Mouse (Mus musculus) lung, postnatal 0 days (tissue): ENCODE results near the gene Ran. TPM values are rescaled to one million over a fixed set of nuclear protein-coding genes. Genes with fewer than 3 reads are reported as not detected.

ENCODE experiments used
- ATAC-seq: fragments of 200-750 bp; cut with Nextera tagmentation; 2 replicates; pipeline ENCODE4 v1.8.0; 2017; ENCODE audit warnings: moderate library complexity
- DNase-seq: peaks from one replicate; pipeline ENCODE4 v3.0.0-alpha.2; 2016; ENCODE audit warnings: low spot score
- H3K27ac ChIP-seq: fragments of 300-500 bp; sonication (generic); 2 replicates; pipeline ENCODE4 v1.5.1; 2014; ENCODE audit warnings: antibody characterized with exemption, mild to moderate bottlenecking, low read length, mixed read lengths
- H3K27me3 ChIP-seq: fragments of 300-500 bp; sonication (generic); replicated peaks from 2 replicates; pipeline ENCODE4 v1.6.1; 2014; ENCODE audit warnings: low read length, mixed read lengths; ENCODE audit not compliant: insufficient read depth
- H3K36me3 ChIP-seq: fragments of 300-500 bp; sonication (generic); 2 replicates; pipeline ENCODE4 v1.6.1; 2014; ENCODE audit warnings: low read length, mixed read lengths; ENCODE audit not compliant: insufficient read depth
- H3K4me1 ChIP-seq: fragments of 300-500 bp; sonication (generic); 2 replicates; pipeline ENCODE4 v1.6.1; 2014; ENCODE audit warnings: antibody characterized with exemption, low read depth, low read length, mixed read lengths; ENCODE audit not compliant: insufficient read depth
- H3K4me2 ChIP-seq: fragments of 300-500 bp; sonication (generic); replicated peaks from 2 replicates; pipeline ENCODE4 v1.6.1; 2014; ENCODE audit warnings: low read depth, mild to moderate bottlenecking, low read length, moderate library complexity, mixed read lengths
- H3K4me3 ChIP-seq: fragments of 300-500 bp; sonication (generic); 2 replicates; pipeline ENCODE4 v1.5.1; 2014; ENCODE audit warnings: low read depth, low read length
- H3K9ac ChIP-seq: fragments of 300-500 bp; sonication (generic); replicated peaks from 2 replicates; pipeline ENCODE4 v1.6.1; 2014; ENCODE audit warnings: low read depth, mild to moderate bottlenecking
- H3K9me3 ChIP-seq: fragments of 300-500 bp; sonication (generic); 2 replicates; pipeline ENCODE4 v1.6.1; 2016; ENCODE audit warnings: low read length, mixed read lengths
- CTCF ChIP-seq: IDR thresholded peaks from 2 replicates; pipeline ENCODE4 v1.5.1; 2016; ENCODE audit warnings: antibody characterized with exemption, mild to moderate bottlenecking
- EP300 ChIP-seq: IDR thresholded peaks from 2 replicates; pipeline ENCODE4 v1.6.1; 2016; ENCODE audit warnings: antibody characterized with exemption, mild to moderate bottlenecking, control low read depth
- WGBS: fragments of 180-500 bp; shearing (Covaris S2); extraction: QIAGEN DNeasy Blood & Tissue Kit; methylation state at CpG from one replicate; pipeline ENCODE4 v1.1.7; 2014; 5-methylcytosine and 5-hydroxymethylcytosine counted together
- polyA plus RNA-seq: library from polyadenylated mRNA; unstranded; fragments of >200 nt; fragmentation: Nextera tagmentation; extraction: Ambion mirVana; gene quantifications from 2 replicates; pipeline ENCODE4 v1.2.1, GENCODE M21; 2015

The Ran gene
- polyA plus RNA-seq, 1 experiment from 2014 or later: 126 TPM

DNA sequence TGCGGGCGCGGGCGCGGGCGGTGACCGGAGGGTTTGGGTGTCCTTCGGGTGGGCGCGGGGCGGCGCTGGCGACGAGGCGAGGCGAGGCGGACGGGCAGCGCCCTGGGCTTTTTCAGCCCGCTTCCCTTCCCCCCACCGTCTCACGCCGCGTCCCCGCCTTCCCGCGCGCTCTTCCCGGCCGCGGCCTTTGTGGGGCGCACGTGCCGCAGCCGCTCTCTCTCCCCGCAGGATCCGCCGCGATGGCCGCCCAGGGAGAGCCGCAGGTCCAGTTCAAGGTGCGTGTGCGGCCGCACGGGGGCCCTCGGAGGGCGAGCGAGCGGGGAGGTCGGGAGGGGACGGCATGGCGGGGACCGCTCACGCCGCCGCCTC is 415 bp downstream of the Ran start:
- H3K4me2 ChIP-seq: peak overlapping the region; percentile 77
- H3K27ac ChIP-seq: peak overlapping the region; percentile 91
- H3K4me3 ChIP-seq: peak overlapping the region; percentile 74
- peak; percentile 55 for TF ChIP-seq CTCF
- TF ChIP-seq EP300: no peak
- no peaks in the 10 kb centered on the region for H3K27me3 ChIP-seq
- ATAC-seq (peak; percentile 83), DNase-seq (peak; percentile 88)
- WGBS: 6% methylated on average over 29 of the region's 56 CpGs
- no peaks in the 10 kb centered on the region for H3K36me3 ChIP-seq
- peak overlapping the region; percentile 51 for H3K9ac ChIP-seq
- no peaks in the 10 kb centered on the region for H3K9me3 ChIP-seq
- peaks cover 3% of the 10 kb centered on the region; the same call in 1 of the 2 replicates for H3K4me1 ChIP-seq

DNA sequence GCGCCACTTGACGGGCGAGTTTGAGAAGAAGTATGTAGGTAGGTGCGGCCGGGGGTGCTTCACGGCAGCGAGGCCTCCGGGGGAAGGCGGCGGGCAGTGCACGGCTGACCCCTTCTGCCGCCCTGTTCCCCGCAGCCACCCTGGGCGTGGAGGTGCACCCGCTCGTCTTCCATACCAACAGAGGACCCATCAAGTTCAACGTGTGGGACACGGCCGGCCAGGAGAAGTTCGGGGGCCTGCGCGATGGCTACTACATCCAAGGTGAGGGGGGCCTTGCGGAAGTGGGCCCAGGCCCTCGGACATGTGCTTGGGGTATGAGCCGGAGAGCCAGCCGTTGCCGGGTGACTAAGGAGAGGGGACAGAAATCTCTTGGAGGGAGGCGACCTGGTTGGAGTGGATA is 862 bp downstream of the Ran start:
- TF ChIP-seq CTCF (no peak), EP300 (no peak)
- Histone ChIP-seq H3K9me3 (no peaks in the 10 kb centered on the region), H3K4me2 (peak overlapping the region; percentile 77), H3K36me3 (no peaks in the 10 kb centered on the region), H3K4me3 (peak overlapping the region; percentile 74), H3K4me1 (peaks cover 3% of the 10 kb centered on the region; the same call in 1 of the 2 replicates), H3K27ac (peak overlapping the region; percentile 91), H3K27me3 (no peaks in the 10 kb centered on the region), H3K9ac (peak overlapping the region; percentile 51)
- DNase-seq (peak; percentile 27), ATAC-seq (no peak; the same call in 1 of the 2 replicates)
- 10% methylated on average over 28 of the region's 28 CpGs for WGBS

DNA sequence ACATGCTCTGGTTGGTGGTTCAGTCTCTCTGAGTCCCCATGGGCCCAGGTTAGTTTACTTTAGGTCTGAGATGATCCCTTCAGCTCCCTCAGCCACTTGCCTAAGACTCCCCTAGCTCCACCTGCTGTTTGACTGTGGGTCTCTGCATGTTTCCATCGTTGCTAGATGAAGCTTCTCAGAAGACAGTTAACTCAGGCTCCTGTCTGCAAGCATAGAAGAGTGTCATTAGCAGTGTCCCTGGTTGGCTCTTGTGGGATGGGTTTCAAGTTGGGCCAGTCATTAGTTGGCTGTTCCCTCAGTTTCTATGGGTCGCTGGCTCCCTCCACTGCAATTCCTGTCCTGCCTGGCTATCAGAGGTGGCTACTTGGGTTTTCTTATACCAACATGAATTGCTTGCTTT is 5.2 kb downstream of the Ran start:
- DNase-seq (no peak), ATAC-seq (no peak)
- H3K36me3 ChIP-seq: no peaks in the 10 kb centered on the region
- TF ChIP-seq EP300 (no peak), CTCF (no peak; the same call in 1 of the 2 replicates)
- no peak overlapping the region for H3K4me3 ChIP-seq
- 51% methylated on average over 2 of the region's 2 CpGs for WGBS
- peaks cover 3% of the 10 kb centered on the region; the same call in 1 of the 2 replicates for H3K4me1 ChIP-seq
- no peak overlapping the region for H3K9ac ChIP-seq
- no peak overlapping the region for H3K27ac ChIP-seq
- no peak overlapping the region for H3K4me2 ChIP-seq
- H3K27me3 ChIP-seq: no peaks in the 10 kb centered on the region
- H3K9me3 ChIP-seq: no peaks in the 10 kb centered on the region

DNA sequence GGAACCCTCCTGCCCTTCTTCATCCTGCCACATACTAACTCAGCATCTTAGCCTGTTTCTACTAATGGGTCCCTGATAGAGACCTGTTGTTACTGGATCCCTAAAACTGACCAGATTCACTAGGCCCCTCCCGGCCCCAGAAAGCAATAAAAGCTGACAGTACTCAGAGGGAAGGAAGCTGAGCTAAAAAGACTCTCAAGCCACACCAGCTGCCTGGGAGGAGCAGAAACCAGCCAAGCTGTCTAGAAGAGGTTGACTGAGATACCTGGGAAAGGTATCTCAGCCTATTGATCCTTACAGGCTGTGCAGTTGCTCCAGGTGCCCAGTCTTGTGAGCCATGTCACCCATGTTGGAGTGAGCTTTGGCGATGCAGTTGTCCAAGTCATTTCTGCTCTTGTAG is 5.9 kb downstream of the Ran start:
- Histone ChIP-seq H3K27ac (no peak overlapping the region), H3K4me2 (no peak overlapping the region), H3K36me3 (no peaks in the 10 kb centered on the region), H3K4me3 (no peak overlapping the region), H3K9me3 (no peaks in the 10 kb centered on the region), H3K9ac (no peak overlapping the region), H3K4me1 (peaks cover 3% of the 10 kb centered on the region; the same call in 1 of the 2 replicates), H3K27me3 (no peaks in the 10 kb centered on the region)
- 84% methylated on average over 2 of the region's 2 CpGs for WGBS
- ATAC-seq: no peak
- DNase-seq: no peak
- TF ChIP-seq CTCF: no peak
- TF ChIP-seq EP300: no peak

DNA sequence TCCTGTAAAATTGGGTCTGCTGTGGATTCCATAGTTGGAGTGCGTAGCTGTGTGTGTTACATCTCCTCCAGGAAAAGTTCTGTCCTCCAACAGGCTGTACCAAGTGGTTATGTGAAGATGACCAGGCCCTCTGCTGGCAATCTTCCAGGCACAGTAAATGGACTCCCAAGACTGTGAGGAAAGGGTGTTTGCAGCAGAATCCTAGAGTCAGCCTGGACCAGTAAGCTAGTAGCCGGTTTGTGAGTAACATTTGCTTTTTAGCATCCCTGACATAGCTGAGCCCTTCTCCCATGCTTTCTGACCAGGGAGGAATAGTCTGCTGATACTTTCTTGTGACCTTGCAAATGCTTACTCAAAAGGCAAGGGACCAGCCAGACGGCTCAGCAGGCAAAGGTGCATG is 6.3 kb downstream of the Ran start:
- Histone ChIP-seq H3K27me3 (no peaks in the 10 kb centered on the region), H3K4me2 (no peak overlapping the region), H3K36me3 (no peaks in the 10 kb centered on the region), H3K27ac (no peak overlapping the region), H3K9me3 (no peaks in the 10 kb centered on the region), H3K4me3 (no peak overlapping the region), H3K9ac (no peak overlapping the region), H3K4me1 (peaks cover 1% of the 10 kb centered on the region; the same call in 1 of the 2 replicates)
- ATAC-seq (no peak), DNase-seq (no peak)
- 88% methylated on average over 3 of the region's 3 CpGs for whole genome bisulfite sequencing
- TF ChIP-seq EP300: no peak
- TF ChIP-seq CTCF: no peak

DNA sequence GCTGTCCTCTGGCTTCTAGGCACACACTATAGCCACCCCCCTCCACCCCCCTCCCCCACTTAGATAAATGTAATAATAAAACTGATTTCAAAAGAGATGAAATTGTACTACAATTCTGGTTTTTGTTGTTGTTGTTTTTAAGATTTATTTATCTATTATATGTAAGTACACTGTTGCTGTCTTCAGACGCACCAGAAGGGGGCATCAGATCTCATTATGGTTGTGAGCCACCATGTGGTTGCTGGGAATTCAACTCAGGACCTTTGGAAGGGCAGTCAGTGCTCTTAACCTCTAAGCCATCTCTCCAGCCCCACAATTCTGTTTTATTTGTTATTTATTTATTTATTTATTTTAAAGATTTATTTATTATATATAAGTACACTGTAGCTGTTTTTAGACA is 6.8 kb downstream of the Ran start:
- no peak for DNase-seq
- WGBS: 66% methylated on average over 1 of the region's 1 CpGs
- Histone ChIP-seq H3K4me1 (no peaks in the 10 kb centered on the region), H3K27ac (no peak overlapping the region), H3K4me2 (no peak overlapping the region), H3K4me3 (no peak overlapping the region), H3K9ac (no peak overlapping the region), H3K27me3 (no peaks in the 10 kb centered on the region), H3K9me3 (no peaks in the 10 kb centered on the region), H3K36me3 (no peaks in the 10 kb centered on the region)
- ATAC-seq: no peak
- TF ChIP-seq EP300: no peak
- 0 out of 2 replicates have a peak, but pooled peaks have one; percentile 12 for TF ChIP-seq CTCF

DNA sequence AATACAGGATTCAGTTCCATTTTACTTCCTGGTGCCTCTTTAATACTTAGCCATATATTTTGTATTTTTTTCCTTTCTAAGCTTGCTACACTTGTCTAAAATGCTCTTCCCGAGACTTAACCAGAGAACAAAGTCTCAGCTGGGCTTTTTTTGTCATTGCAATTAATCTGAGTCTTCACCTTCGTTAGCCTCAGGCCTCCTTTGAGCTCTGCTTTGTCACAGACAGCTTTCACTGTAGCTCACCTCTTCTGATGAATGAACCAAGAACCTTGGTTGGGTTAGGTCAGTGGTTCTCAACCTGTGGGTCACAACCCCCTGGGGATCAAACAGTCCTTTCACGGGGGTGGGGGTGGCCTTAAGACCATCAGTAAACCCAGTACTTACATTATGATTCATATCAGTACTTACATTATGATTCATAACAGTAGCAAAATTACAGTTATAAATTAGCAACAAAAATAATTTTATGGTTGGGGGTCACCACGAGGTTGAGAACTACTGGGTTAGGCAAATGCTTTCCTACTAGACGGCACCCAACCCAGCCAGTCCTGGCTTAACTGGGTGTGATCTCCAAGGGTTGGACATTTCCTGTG is 9.4 kb downstream of the Ran start:
- 78% methylated on average over 5 of the region's 5 CpGs for WGBS
- DNase-seq (no peak), ATAC-seq (no peak)
- H3K4me1 ChIP-seq: no peaks in the 10 kb centered on the region
- no peak overlapping the region for H3K4me3 ChIP-seq
- H3K4me2 ChIP-seq: no peak overlapping the region
- H3K9me3 ChIP-seq: no peaks in the 10 kb centered on the region
- no peak for TF ChIP-seq EP300
- TF ChIP-seq CTCF: no peak
- no peak overlapping the region for H3K27ac ChIP-seq
- no peak overlapping the region for H3K9ac ChIP-seq
- H3K27me3 ChIP-seq: no peaks in the 10 kb centered on the region
- no peaks in the 10 kb centered on the region for H3K36me3 ChIP-seq
